ENCODE assay signal across 22 mouse cellular contexts in the genomic region with DNA sequence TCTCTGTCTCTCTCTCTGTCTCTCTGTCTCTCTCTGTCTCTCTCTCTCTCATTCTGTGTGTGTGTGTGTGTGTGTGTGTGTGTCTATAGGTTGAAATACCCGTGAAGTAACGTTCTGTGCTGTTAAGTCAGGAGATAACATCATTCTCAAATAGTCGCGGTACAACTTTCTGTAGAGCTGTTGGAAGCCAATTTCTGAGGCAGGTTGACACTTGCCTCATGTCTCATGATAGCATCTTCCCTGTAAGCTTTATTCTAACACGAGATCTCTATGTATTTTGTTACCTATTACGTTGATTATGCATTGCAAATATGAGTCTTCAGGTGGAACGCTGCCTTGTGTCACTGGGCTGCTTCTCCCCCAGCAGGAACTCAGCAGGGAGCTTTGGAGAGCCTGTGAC. TPM values are rescaled to one million over a fixed set of nuclear protein-coding genes. Genes with fewer than 3 reads are reported as not detected.
DNase-seq lines count a peak whose midpoint lies in the region; ATAC-seq lines count a peak whose summit lies in the region.
"Had no signal": no experiment of that assay in that cellular context is flagged by ENCODE, and none has a peak within 500 bp of the region (broad histone marks: within the 10 kb centered on the region; RNA-seq: fewer than 3 reads in every experiment).

No protein-coding gene starts in this region.

- no peak overlapping the region for H3K4me3 ChIP-seq in embryonic facial prominence, embryonic 14.5 days (ENCODE audit: low read depth, low read length)
- H3K4me3 ChIP-seq in embryonic facial prominence, embryonic 10.5 days = no peak overlapping the region

- H3K4me1 ChIP-seq in embryonic facial prominence, embryonic 14.5 days (ENCODE audit: control insufficient read depth, insufficient read depth, low read length) = peaks cover 3% of the 10 kb centered on the region; the same call in 1 of the 2 replicates
- peaks cover 5% of the 10 kb centered on the region for H3K4me1 ChIP-seq in embryonic facial prominence, embryonic 10.5 days

- H3K36me3 ChIP-seq in embryonic facial prominence, embryonic 14.5 days (ENCODE audit: control insufficient read depth, insufficient read depth, low read length) = peaks cover 35% of the 10 kb centered on the region
- H3K36me3 ChIP-seq in embryonic facial prominence, embryonic 10.5 days (replicated peaks) = peaks cover 42% of the 10 kb centered on the region

- H3K9ac ChIP-seq in embryonic facial prominence, embryonic 14.5 days (ENCODE audit: low read depth, low read length) = no peak overlapping the region

- no peak overlapping the region for H3K4me2 ChIP-seq in embryonic facial prominence, embryonic 14.5 days (ENCODE audit: low read depth, low read length)

- no peaks in the 10 kb centered on the region for H3K9me3 ChIP-seq in embryonic facial prominence, embryonic 14.5 days (ENCODE audit: control insufficient read depth, low read length)
- no peaks in the 10 kb centered on the region for H3K9me3 ChIP-seq in embryonic facial prominence, embryonic 10.5 days
- H3K9me3 ChIP-seq: G1E had no signal

- no peaks in the 10 kb centered on the region for H3K27me3 ChIP-seq in embryonic facial prominence, embryonic 14.5 days (replicated peaks; ENCODE audit: control insufficient read depth, insufficient read depth, low read length)
- H3K27me3 ChIP-seq in embryonic facial prominence, embryonic 10.5 days (replicated peaks; ENCODE audit: low read depth, poor library complexity, severe bottlenecking) = no peaks in the 10 kb centered on the region
- H3K27me3 ChIP-seq: CH12.LX, Patski had no signal

- no peak for ATAC-seq in embryonic facial prominence, embryonic 14.5 days (ENCODE audit: low read depth)
- ATAC-seq: activated CD4-positive, CD25-positive, alpha-beta regulatory T cell, adult 4 months; CD4-positive, CD25-positive, alpha-beta regulatory T cell, adult 4 months; Patski had no signal

- peak; percentile 11 for DNase-seq in embryonic facial prominence, embryonic 14.5 days (ENCODE audit: low spot score)
- DNase-seq in embryonic facial prominence, embryonic 10.5 days (ENCODE audit: low spot score) = no peak
- DNase-seq in urinary bladder, postnatal 14 days (ENCODE audit: low spot score) = peak; percentile 18
- DNase-seq in urinary bladder, postnatal 36 days (ENCODE audit: low spot score in 2 of 2) = no peak
- DNase-seq in fat pad, adult 2 months (ENCODE audit: extremely low read depth, low read depth, low spot score) = peak; percentile 87
- DNase-seq in gonadal fat pad, adult 2 months (ENCODE audit: low read depth) = peak; percentile 67
- DNase-seq in kidney, postnatal 25 days = no peak
- DNase-seq in layer of hippocampus, postnatal 25 days (ENCODE audit: extremely low spot score in 1 of 2, low spot score in 1 of 2) = no peak
- DNase-seq: adrenal gland, adult 2 months; adrenal gland, adult 8-10 months; adrenal gland, postnatal 10 days; adrenal gland, postnatal 14 days; adrenal gland, postnatal 25 days; adrenal gland, postnatal 36 days; B cell, adult 2 months; cerebellum, adult 11 months; cerebellum, adult 11-12 months had no signal

- 82% methylated on average over 7 of the region's 7 CpGs for WGBS in embryonic facial prominence, embryonic 14.5 days
- WGBS in embryonic facial prominence, embryonic 10.5 days = 83% methylated on average over 7 of the region's 7 CpGs

- H3K27ac ChIP-seq in embryonic facial prominence, embryonic 14.5 days (replicated peaks; ENCODE audit: low read depth, low read length) = no peak overlapping the region
- H3K27ac ChIP-seq in embryonic facial prominence, embryonic 10.5 days (replicated peaks) = no peak overlapping the region

RNA-seq across cellular contexts. Expression of gene Gfm2, which starts 4.6 kb away (rescaled TPM):
- polyA plus RNA-seq in embryonic facial prominence, embryonic 14.5 days (2014; fragmentation: Nextera tagmentation; extraction: Ambion mirVana) = 21.7 and 23.1 TPM in 2 replicates
- 40.9 and 43.5 TPM in 2 replicates for polyA plus RNA-seq in embryonic facial prominence, embryonic 10.5 days (2016; fragmentation: Nextera tagmentation; extraction: Ambion mirVana)
- 20.7 and 23.6 TPM in 2 replicates for polyA plus RNA-seq in gonadal fat pad, adult 2 months (2012; rRNA removed)
- total RNA-seq in layer of hippocampus, postnatal 25 days (2021) = 10 to 100 TPM; 25.1 to 29.6 TPM

RNA-seq across cellular contexts. Expression of gene Nsa2, which starts 4.6 kb away (rescaled TPM):
- polyA plus RNA-seq in embryonic facial prominence, embryonic 14.5 days (2014; fragmentation: Nextera tagmentation; extraction: Ambion mirVana) = 74.3 and 77.3 TPM in 2 replicates
- polyA plus RNA-seq in embryonic facial prominence, embryonic 10.5 days (2016; fragmentation: Nextera tagmentation; extraction: Ambion mirVana) = 64.1 and 66.6 TPM in 2 replicates
- polyA plus RNA-seq in gonadal fat pad, adult 2 months (2012; rRNA removed) = 28.6 and 35.6 TPM in 2 replicates
- total RNA-seq in layer of hippocampus, postnatal 25 days (2021) = 10 to 100 TPM; 52.2 to 54.3 TPM

RNA-seq across cellular contexts. Expression of gene Gm6169, which starts 43.3 kb away (rescaled TPM):
- 3.6 and 5.4 TPM in 2 replicates for polyA plus RNA-seq in embryonic facial prominence, embryonic 14.5 days (2014; fragmentation: Nextera tagmentation; extraction: Ambion mirVana)
- 0.66 and 2.0 TPM in 2 replicates for polyA plus RNA-seq in embryonic facial prominence, embryonic 10.5 days (2016; fragmentation: Nextera tagmentation; extraction: Ambion mirVana)
- polyA plus RNA-seq in gonadal fat pad, adult 2 months (2012; rRNA removed) = 7.6 and 7.7 TPM in 2 replicates
- 1 to 10 TPM in 1 of 2 experiments, not detected in 1; 1.2 TPM for total RNA-seq in layer of hippocampus, postnatal 25 days (2021)

RNA-seq across cellular contexts. Expression of gene Hexb, which starts 55.8 kb away (rescaled TPM):
- 44.4 and 46.0 TPM in 2 replicates for polyA plus RNA-seq in embryonic facial prominence, embryonic 14.5 days (2014; fragmentation: Nextera tagmentation; extraction: Ambion mirVana)
- polyA plus RNA-seq in embryonic facial prominence, embryonic 10.5 days (2016; fragmentation: Nextera tagmentation; extraction: Ambion mirVana) = 14.1 and 18.4 TPM in 2 replicates
- polyA plus RNA-seq in gonadal fat pad, adult 2 months (2012; rRNA removed) = 200 and 256 TPM in 2 replicates
- total RNA-seq in layer of hippocampus, postnatal 25 days (2021) = 100 to 1,000 TPM; 122 to 135 TPM

Comparison
In these comparisons a context has a peak if more than half of its experiments do, and no peak if none do; other contexts are left out.
1. DNase-seq: peak in embryonic facial prominence, embryonic 14.5 days (single experiment), urinary bladder, postnatal 14 days (single experiment), fat pad, adult 2 months (single experiment) and gonadal fat pad, adult 2 months (single experiment); none in embryonic facial prominence, embryonic 10.5 days (single experiment), urinary bladder, postnatal 36 days (0 of 2), kidney, postnatal 25 days (0 of 2) and layer of hippocampus, postnatal 25 days (0 of 2).